8 mouse cellular contexts compared by ENCODE assay signal in genomic region chr9:80066367-80067220, GRCm38 (mm10). TPM values are rescaled to one million over a fixed set of nuclear protein-coding genes. Genes with fewer than 3 reads are reported as not detected.
A peak's percentile ranks its signal among the peaks of the same experiment; 100 is the strongest.
DNase-seq lines count a peak whose midpoint lies in the region; ATAC-seq and TF ChIP-seq lines count a peak whose summit lies in the region.

Gene Senp6, plus strand, starts transcription at chr9:80066903.

- H3K4me2 ChIP-seq in forebrain, postnatal 0 days (ENCODE audit: low read depth) = peak within 1 kb of the TSS; percentile 53
- H3K4me2 ChIP-seq in lung, postnatal 0 days (replicated peaks; ENCODE audit: low read depth, low read length) = peak within 1 kb of the TSS; percentile 61

- peak within 1 kb of the TSS; percentile 63 for H3K27ac ChIP-seq in MEL (ENCODE audit: control insufficient read depth, low read depth, low read length)
- H3K27ac ChIP-seq in forebrain, postnatal 0 days (ENCODE audit: low read depth, low read length) = peak within 1 kb of the TSS; percentile 100
- H3K27ac ChIP-seq in lung, postnatal 0 days (ENCODE audit: low read length) = peak within 1 kb of the TSS; percentile 99

- TF ChIP-seq EP300 in MEL (IDR thresholded peaks at IDR 0.05; ENCODE audit: low read depth in 1 of 2, low read length in 2 of 2) = no peak
- no peak for TF ChIP-seq EP300 in lung, postnatal 0 days (IDR thresholded peaks at IDR 0.05)

- no peaks in the 10 kb centered on the region for H3K9me3 ChIP-seq in MEL (replicated peaks; ENCODE audit: insufficient read depth, low read length)
- H3K9me3 ChIP-seq in forebrain, postnatal 0 days (ENCODE audit: low read length) = no peaks in the 10 kb centered on the region
- H3K9me3 ChIP-seq in lung, postnatal 0 days (ENCODE audit: low read length) = no peaks in the 10 kb centered on the region

- H3K4me1 ChIP-seq in MEL (ENCODE audit: control insufficient read depth in 1 of 2, insufficient read depth in 2 of 2, low read length in 2 of 2) = peaks cover 8 to 16% of the 10 kb centered on the region in 2 experiments; a peak in 2 of 4 replicates
- H3K4me1 ChIP-seq in forebrain, postnatal 0 days (ENCODE audit: insufficient read depth) = peaks cover 3% of the 10 kb centered on the region
- H3K4me1 ChIP-seq in lung, postnatal 0 days (ENCODE audit: insufficient read depth, low read depth, low read length) = peaks cover 7% of the 10 kb centered on the region

- H3K27me3 ChIP-seq in MEL (ENCODE audit: control insufficient read depth in 1 of 2, insufficient read depth in 2 of 2, low read length in 2 of 2) = no peaks in the 10 kb centered on the region; a peak in 1 of 4 replicates
- H3K27me3 ChIP-seq in forebrain, postnatal 0 days (ENCODE audit: insufficient read depth, low read length) = no peaks in the 10 kb centered on the region
- H3K27me3 ChIP-seq in lung, postnatal 0 days (replicated peaks; ENCODE audit: insufficient read depth, low read length) = no peaks in the 10 kb centered on the region

- WGBS in forebrain, postnatal 0 days = 3% methylated on average over 69 of the region's 74 CpGs
- 0% methylated on average over 38 of the region's 74 CpGs for WGBS in lung, postnatal 0 days

- no peak for TF ChIP-seq RAD21 in MEL (IDR thresholded peaks at IDR 0.05; ENCODE audit: low read depth, low read length)

- peaks cover 0 to 24% of the 10 kb centered on the region in 2 experiments; a peak in 2 of 4 replicates for H3K36me3 ChIP-seq in MEL (ENCODE audit: control insufficient read depth in 1 of 2, insufficient read depth in 2 of 2, low read length in 2 of 2)
- no peaks in the 10 kb centered on the region for H3K36me3 ChIP-seq in forebrain, postnatal 0 days (ENCODE audit: insufficient read depth)
- no peaks in the 10 kb centered on the region for H3K36me3 ChIP-seq in lung, postnatal 0 days (ENCODE audit: insufficient read depth, low read length)

- intact Hi-C loops in heart, postnatal 36 days (cut with DNase I) = loop anchor here (2.0 kb wide), 1 partner anchor 98 kb away; the partner anchor contains the start of gene Myo6

- H3K4me3 ChIP-seq in MEL (ENCODE audit: control insufficient read depth in 1 of 2, insufficient read depth in 1 of 2, low read depth in 2 of 2, low read length in 2 of 2) = peak within 1 kb of the TSS; percentile 88 to 92
- peak within 1 kb of the TSS; percentile 87 for H3K4me3 ChIP-seq in forebrain, postnatal 0 days (ENCODE audit: low read depth, low read length)
- H3K4me3 ChIP-seq in lung, postnatal 0 days (ENCODE audit: low read depth, low read length) = peak within 1 kb of the TSS; percentile 98

- H3K79me2 ChIP-seq in MEL (ENCODE audit: control insufficient read depth, insufficient read depth, low read length, poor library complexity) = peaks cover 46% of the 10 kb centered on the region

- peak in 1 of 2 experiments; percentile 35; a peak in 2 of 4 replicates for TF ChIP-seq POLR2A in MEL (IDR thresholded peaks at IDR 0.05; ENCODE audit: control insufficient read depth in 1 of 2, insufficient read depth in 1 of 2, low read depth in 1 of 2, low read length in 2 of 2, poor library complexity in 1 of 2)

- peak; percentile 82 for ATAC-seq in forebrain, postnatal 0 days
- ATAC-seq in lung, postnatal 0 days = peak; percentile 87

- H3K9ac ChIP-seq in MEL (ENCODE audit: control insufficient read depth, low read depth, low read length, poor library complexity, severe bottlenecking) = peak within 1 kb of the TSS; percentile 96
- peak within 1 kb of the TSS; percentile 99 for H3K9ac ChIP-seq in forebrain, postnatal 0 days
- peak within 1 kb of the TSS; percentile 100 for H3K9ac ChIP-seq in lung, postnatal 0 days (replicated peaks; ENCODE audit: low read depth)

- peak; percentile 66 for DNase-seq in MEL (ENCODE audit: low read depth, low spot score)
- DNase-seq in cerebellum, adult 11 months = peak; percentile 55
- no peak for DNase-seq in forebrain, postnatal 0 days
- DNase-seq in heart, postnatal 36 days = peak; percentile 76 to 80
- peak; percentile 18 to 42 for DNase-seq in layer of hippocampus, adult 8-10 months (ENCODE audit: low spot score in 2 of 2)
- DNase-seq in lung, postnatal 0 days (ENCODE audit: low spot score) = peak; percentile 86
- DNase-seq in ovary, postnatal 36 days (ENCODE audit: low spot score) = peak; percentile 82
- DNase-seq in thymus, postnatal 25 days = peak; percentile 77

- TF ChIP-seq CTCF in MEL (IDR thresholded peaks at IDR 0.05 in 2 of 3, conservative IDR thresholded peaks at IDR 0.05 in 1 of 3; ENCODE audit: control insufficient read depth in 1 of 3, insufficient read depth in 1 of 3, low read depth in 2 of 3, low read length in 3 of 3, poor library complexity in 1 of 3, severe bottlenecking in 1 of 3) = no peak
- TF ChIP-seq CTCF in forebrain, postnatal 0 days (IDR thresholded peaks at IDR 0.05; ENCODE audit: low read depth) = no peak
- no peak for TF ChIP-seq CTCF in lung, postnatal 0 days (IDR thresholded peaks at IDR 0.05)

TF ChIP-seq in MEL, 35 proteins besides CTCF, POLR2A, EP300 and RAD21:
- TF ChIP-seq JUND (IDR thresholded peaks at IDR 0.05; ENCODE audit: low read depth, low read length) (no peak), MXI1 (IDR thresholded peaks at IDR 0.05; ENCODE audit: low read depth, low read length) (peak; percentile 72), MAX (IDR thresholded peaks at IDR 0.05; ENCODE audit: low read length) (0 out of 2 replicates have a peak, but pooled peaks have one; percentile 1), SMC3 (IDR thresholded peaks at IDR 0.05; ENCODE audit: low read depth, low read length) (no peak), MAFK (IDR thresholded peaks at IDR 0.05; ENCODE audit: borderline replicate concordance, low read depth, low read length) (no peak), MAZ (IDR thresholded peaks at IDR 0.05; ENCODE audit: low read depth, low read length) (peak; percentile 23; the same call in 1 of the 2 replicates), POLR2AphosphoS2 (IDR thresholded peaks at IDR 0.05; ENCODE audit: low read length) (no peak), NELFE (IDR thresholded peaks at IDR 0.05; ENCODE audit: low read depth, low read length) (peak; percentile 53)

RNA-seq across cellular contexts. Expression of gene Senp6, which starts in this region (rescaled TPM):
- 70.5 and 71.1 TPM in 2 replicates for total RNA-seq in MEL (2012; rRNA removed)
- polyA plus RNA-seq in MEL (2012; ENCODE audit: insufficient read depth in 1 of 2, insufficient read length in 2 of 2, low read depth in 1 of 2, low replicate concordance in 2 of 2, missing spikeins in 1 of 2) = 100 to 1,000 TPM in 1 of 2 experiments, 10 to 100 TPM in 1; 67.0 to 670 TPM
- 114 and 127 TPM in 2 replicates for total RNA-seq in forebrain, postnatal 0 days (2014; rRNA removed)
- 37.8 and 44.7 TPM in 2 replicates for polyA plus RNA-seq in forebrain, postnatal 0 days (2015; fragmentation: Nextera tagmentation; extraction: Ambion mirVana)
- total RNA-seq in heart, postnatal 36 days (2021) = 10 to 100 TPM; 66.0 to 69.9 TPM
- total RNA-seq in layer of hippocampus, adult 8-10 months (2022) = 100 to 1,000 TPM in 3 of 4 experiments, 10 to 100 TPM in 1; 99.3 to 107 (median 103) TPM
- 48.4 and 50.2 TPM in 2 replicates for polyA plus RNA-seq in lung, postnatal 0 days (2015; fragmentation: Nextera tagmentation; extraction: Ambion mirVana)
